Mouse (Mus musculus): ENCODE data around the gene Grpel1. TPM values are rescaled to one million over a fixed set of nuclear protein-coding genes. Genes with fewer than 3 reads are reported as not detected.

The Grpel1 gene
- total and polyA plus RNA-seq, 2 experiments, result 42.0 to 55.1 TPM

- DNase-seq (ENCODE audit: extremely low read depth, low read depth, low spot score), result peak; percentile 73
- no peak overlapping the region; the same call in 1 of the 2 replicates for H3K27ac ChIP-seq (replicated peaks; ENCODE audit: insufficient read depth, low read depth, low read length)
- H3K36me3 ChIP-seq (ENCODE audit: control insufficient read depth, insufficient read depth, low read length), result peaks cover 3% of the 10 kb centered on the region
- no peak for TF ChIP-seq POLR2A (IDR thresholded peaks at IDR 0.05; ENCODE audit: extremely low read depth, insufficient read depth, low read length)
- no peak for TF ChIP-seq CTCF (IDR thresholded peaks at IDR 0.05; ENCODE audit: low read depth, low read length)
- WGBS, result 34% methylated on average over 6 of the region's 6 CpGs
- H3K27me3 ChIP-seq (ENCODE audit: control insufficient read depth, insufficient read depth, low read length), result no peaks in the 10 kb centered on the region
- H3K4me3 ChIP-seq (ENCODE audit: insufficient read depth, low read depth, low read length), result no peak overlapping the region
- H3K9ac ChIP-seq (ENCODE audit: low read depth, low read length), result no peak overlapping the region
- peaks cover 39% of the 10 kb centered on the region for H3K79me2 ChIP-seq (ENCODE audit: control insufficient read depth, insufficient read depth, low read length)
- peaks cover 34% of the 10 kb centered on the region for H3K4me1 ChIP-seq (ENCODE audit: control insufficient read depth, insufficient read depth, low read length)
Measured at GRCm38 (mm10) chr5:36478540-36479420, 14.0 kb downstream of the Grpel1 start.

GRCm38 (mm10) chr5:36479735-36480134, 14.9 kb downstream of the Grpel1 start:
- 57% methylated on average over 2 of the region's 2 CpGs for WGBS
- Histone ChIP-seq H3K36me3 (ENCODE audit: control insufficient read depth, insufficient read depth, low read length) (no peaks in the 10 kb centered on the region), H3K4me1 (ENCODE audit: control insufficient read depth, insufficient read depth, low read length) (peaks cover 34% of the 10 kb centered on the region), H3K27me3 (ENCODE audit: control insufficient read depth, insufficient read depth, low read length) (no peaks in the 10 kb centered on the region), H3K4me3 (ENCODE audit: insufficient read depth, low read depth, low read length) (no peak overlapping the region), H3K9ac (ENCODE audit: low read depth, low read length) (no peak overlapping the region), H3K79me2 (ENCODE audit: control insufficient read depth, insufficient read depth, low read length) (peaks cover 37% of the 10 kb centered on the region), H3K27ac (replicated peaks; ENCODE audit: insufficient read depth, low read depth, low read length) (0 out of 2 replicates have a peak overlapping the region, but pooled peaks have one; percentile 3)
- no peak for DNase-seq (ENCODE audit: extremely low read depth, low read depth, low spot score)
- TF ChIP-seq CTCF (IDR thresholded peaks at IDR 0.05; ENCODE audit: low read depth, low read length) (no peak), POLR2A (IDR thresholded peaks at IDR 0.05; ENCODE audit: extremely low read depth, insufficient read depth, low read length) (no peak)

DNA sequence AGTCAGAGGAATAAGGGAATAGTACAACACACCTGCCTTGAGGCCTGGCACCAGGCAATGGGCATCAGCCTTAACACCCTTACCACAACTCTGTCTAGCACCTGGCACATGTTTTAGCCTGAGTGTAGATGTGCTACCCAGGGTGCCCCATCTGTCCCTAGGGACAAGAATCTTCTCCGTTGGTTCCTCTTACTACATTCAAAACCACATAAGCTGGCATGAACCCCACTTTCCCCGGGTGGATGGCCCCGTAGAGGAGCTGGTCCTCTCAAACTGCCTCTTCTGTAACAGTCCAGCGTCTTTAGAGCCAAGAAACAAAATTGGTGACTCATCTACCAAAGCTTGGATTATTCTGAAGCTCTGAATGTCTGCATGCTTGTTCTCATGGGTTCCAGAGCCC, 15.6 kb downstream of the Grpel1 start:
- no peak for DNase-seq (ENCODE audit: extremely low read depth, low read depth, low spot score)
- Histone ChIP-seq H3K4me3 (ENCODE audit: insufficient read depth, low read depth, low read length) (no peak overlapping the region), H3K27me3 (ENCODE audit: control insufficient read depth, insufficient read depth, low read length) (no peaks in the 10 kb centered on the region), H3K27ac (replicated peaks; ENCODE audit: insufficient read depth, low read depth, low read length) (no peak overlapping the region), H3K79me2 (ENCODE audit: control insufficient read depth, insufficient read depth, low read length) (peaks cover 37% of the 10 kb centered on the region), H3K4me1 (ENCODE audit: control insufficient read depth, insufficient read depth, low read length) (peaks cover 36% of the 10 kb centered on the region), H3K9ac (ENCODE audit: low read depth, low read length) (no peak overlapping the region), H3K36me3 (ENCODE audit: control insufficient read depth, insufficient read depth, low read length) (no peaks in the 10 kb centered on the region)
- TF ChIP-seq CTCF (IDR thresholded peaks at IDR 0.05; ENCODE audit: low read depth, low read length) (no peak), POLR2A (IDR thresholded peaks at IDR 0.05; ENCODE audit: extremely low read depth, insufficient read depth, low read length) (no peak)
- WGBS, result 86% methylated on average over 4 of the region's 4 CpGs

GRCm38 (mm10) chr5:36481114-36481513, 16.3 kb downstream of the Grpel1 start:
- TF ChIP-seq POLR2A (IDR thresholded peaks at IDR 0.05; ENCODE audit: extremely low read depth, insufficient read depth, low read length), result no peak
- no peak for TF ChIP-seq CTCF (IDR thresholded peaks at IDR 0.05; ENCODE audit: low read depth, low read length)
- Histone ChIP-seq H3K27me3 (ENCODE audit: control insufficient read depth, insufficient read depth, low read length) (no peaks in the 10 kb centered on the region), H3K27ac (replicated peaks; ENCODE audit: insufficient read depth, low read depth, low read length) (no peak overlapping the region), H3K9ac (ENCODE audit: low read depth, low read length) (no peak overlapping the region), H3K79me2 (ENCODE audit: control insufficient read depth, insufficient read depth, low read length) (peaks cover 37% of the 10 kb centered on the region), H3K36me3 (ENCODE audit: control insufficient read depth, insufficient read depth, low read length) (no peaks in the 10 kb centered on the region), H3K4me1 (ENCODE audit: control insufficient read depth, insufficient read depth, low read length) (peaks cover 36% of the 10 kb centered on the region), H3K4me3 (ENCODE audit: insufficient read depth, low read depth, low read length) (no peak overlapping the region)
- WGBS, result 62% methylated on average over 1 of the region's 1 CpGs
- no peak for DNase-seq (ENCODE audit: extremely low read depth, low read depth, low spot score)

- peak; percentile 57 for DNase-seq (ENCODE audit: extremely low read depth, low read depth, low spot score)
- Histone ChIP-seq H3K4me3 (ENCODE audit: insufficient read depth, low read depth, low read length) (peak overlapping the region; percentile 82), H3K4me1 (ENCODE audit: control insufficient read depth, insufficient read depth, low read length) (peaks cover 32% of the 10 kb centered on the region), H3K27me3 (ENCODE audit: control insufficient read depth, insufficient read depth, low read length) (no peaks in the 10 kb centered on the region), H3K9ac (ENCODE audit: low read depth, low read length) (peak overlapping the region; percentile 96), H3K36me3 (ENCODE audit: control insufficient read depth, insufficient read depth, low read length) (no peaks in the 10 kb centered on the region), H3K27ac (replicated peaks; ENCODE audit: insufficient read depth, low read depth, low read length) (peak overlapping the region; percentile 64), H3K79me2 (ENCODE audit: control insufficient read depth, insufficient read depth, low read length) (peaks cover 37% of the 10 kb centered on the region)
- 5% methylated on average over 58 of the region's 58 CpGs for WGBS
- no peak for TF ChIP-seq POLR2A (IDR thresholded peaks at IDR 0.05; ENCODE audit: extremely low read depth, insufficient read depth, low read length)
- TF ChIP-seq CTCF (IDR thresholded peaks at IDR 0.05; ENCODE audit: low read depth, low read length), result no peak
Measured at GRCm38 (mm10) chr5:36483203-36484101, 18.7 kb downstream of the Grpel1 start.

Measured in liver, adult 2 months (tissue).